ENCODE assay signal across 16 mouse cellular contexts in genomic region chr8:26851871-26852800, GRCm38 (mm10).
A peak's percentile ranks its signal among the peaks of the same experiment; 100 is the strongest.
DNase-seq lines count a peak whose midpoint lies in the region; ATAC-seq lines count a peak whose summit lies in the region.
"Had no signal": no experiment of that assay in that cellular context is flagged by ENCODE, and none has a peak within 500 bp of the region (broad histone marks: within the 10 kb centered on the region; RNA-seq: fewer than 3 reads in every experiment).

No protein-coding gene starts in this region.

- 40% methylated on average over 18 of the region's 18 CpGs for WGBS in kidney, embryonic 14.5 days
- 60% methylated on average over 18 of the region's 18 CpGs for WGBS in embryonic facial prominence, embryonic 13.5 days
- WGBS in limb, embryonic 12.5 days: 33% methylated on average over 18 of the region's 18 CpGs
- WGBS in neural tube, embryonic 13.5 days: 31% methylated on average over 18 of the region's 18 CpGs

- no peak overlapping the region for H3K4me2 ChIP-seq in kidney, embryonic 14.5 days (replicated peaks; ENCODE audit: low read depth, low read length)
- no peak overlapping the region for H3K4me2 ChIP-seq in embryonic facial prominence, embryonic 13.5 days
- H3K4me2 ChIP-seq in limb, embryonic 12.5 days: peak overlapping the region; percentile 41
- H3K4me2 ChIP-seq in neural tube, embryonic 13.5 days: no peak overlapping the region
- H3K4me2 ChIP-seq: liver, embryonic 11.5 days had no signal

- no peaks in the 10 kb centered on the region for H3K9me3 ChIP-seq in kidney, embryonic 14.5 days (ENCODE audit: control insufficient read depth, low read length)
- H3K9me3 ChIP-seq in embryonic facial prominence, embryonic 13.5 days: no peaks in the 10 kb centered on the region
- H3K9me3 ChIP-seq in limb, embryonic 12.5 days: no peaks in the 10 kb centered on the region
- H3K9me3 ChIP-seq in neural tube, embryonic 13.5 days: no peaks in the 10 kb centered on the region
- H3K9me3 ChIP-seq: heart, embryonic 13.5 days; megakaryocyte, embryonic 14.5 days had no signal

- no peak overlapping the region for H3K4me3 ChIP-seq in kidney, embryonic 14.5 days (ENCODE audit: low read length)
- no peak overlapping the region for H3K4me3 ChIP-seq in embryonic facial prominence, embryonic 13.5 days
- H3K4me3 ChIP-seq in limb, embryonic 12.5 days (replicated peaks): no peak overlapping the region
- H3K4me3 ChIP-seq in neural tube, embryonic 13.5 days: no peak overlapping the region
- H3K4me3 ChIP-seq: heart, embryonic 13.5 days; megakaryocyte, embryonic 14.5 days had no signal

- H3K4me1 ChIP-seq in kidney, embryonic 14.5 days (ENCODE audit: control insufficient read depth, insufficient read depth, low read length): peaks cover 30% of the 10 kb centered on the region
- H3K4me1 ChIP-seq in embryonic facial prominence, embryonic 13.5 days: peaks cover 60% of the 10 kb centered on the region
- H3K4me1 ChIP-seq in limb, embryonic 12.5 days (replicated peaks): peaks cover 76% of the 10 kb centered on the region
- H3K4me1 ChIP-seq in neural tube, embryonic 13.5 days (replicated peaks): peaks cover 57% of the 10 kb centered on the region
- H3K4me1 ChIP-seq: megakaryocyte, embryonic 14.5 days had no signal

- no peak overlapping the region for H3K9ac ChIP-seq in kidney, embryonic 14.5 days (ENCODE audit: low read depth, low read length)
- no peak overlapping the region for H3K9ac ChIP-seq in embryonic facial prominence, embryonic 13.5 days
- H3K9ac ChIP-seq in limb, embryonic 12.5 days (replicated peaks): no peak overlapping the region
- H3K9ac ChIP-seq in neural tube, embryonic 13.5 days: no peak overlapping the region

- no peak for DNase-seq in kidney, postnatal 36 days
- no peak for DNase-seq in right cerebral cortex, postnatal 4 days
- no peak for DNase-seq in gastrocnemius, postnatal 10 days
- DNase-seq: adrenal gland, adult 8-10 months; cerebellum, adult 18-20 months; gastrocnemius, postnatal 36 days; kidney, adult 11 months; right cerebral cortex, postnatal 25 days had no signal

- no peak overlapping the region for H3K27ac ChIP-seq in kidney, embryonic 14.5 days (ENCODE audit: low read depth, low read length)
- H3K27ac ChIP-seq in embryonic facial prominence, embryonic 13.5 days: 0 out of 2 replicates have a peak overlapping the region, but pooled peaks have one; percentile 39
- H3K27ac ChIP-seq in limb, embryonic 12.5 days: peak overlapping the region; percentile 46
- peak overlapping the region; percentile 47 for H3K27ac ChIP-seq in neural tube, embryonic 13.5 days (replicated peaks)
- H3K27ac ChIP-seq: heart, embryonic 13.5 days had no signal

- no peaks in the 10 kb centered on the region for H3K27me3 ChIP-seq in kidney, embryonic 14.5 days (ENCODE audit: control insufficient read depth, insufficient read depth, low read length)
- H3K27me3 ChIP-seq in embryonic facial prominence, embryonic 13.5 days: peaks cover 5% of the 10 kb centered on the region; the same call in 1 of the 2 replicates
- peaks cover 21% of the 10 kb centered on the region for H3K27me3 ChIP-seq in limb, embryonic 12.5 days
- peaks cover 17% of the 10 kb centered on the region for H3K27me3 ChIP-seq in neural tube, embryonic 13.5 days
- H3K27me3 ChIP-seq: megakaryocyte, embryonic 14.5 days had no signal

- ATAC-seq in kidney, embryonic 14.5 days (ENCODE audit: low FRiP score, low TSS enrichment): peak; percentile 32; the same call in 1 of the 2 replicates
- ATAC-seq in embryonic facial prominence, embryonic 13.5 days (ENCODE audit: insufficient number of reproducible peaks, insufficient read depth, low FRiP score, low TSS enrichment, low read depth): no peak
- peak; percentile 81 for ATAC-seq in limb, embryonic 12.5 days (ENCODE audit: insufficient number of reproducible peaks, insufficient read depth, low FRiP score, low TSS enrichment, low read depth)
- ATAC-seq in neural tube, embryonic 13.5 days (ENCODE audit: low read depth): peak; percentile 54
- ATAC-seq: CD4-positive, CD25-positive, alpha-beta regulatory T cell, adult 4 months had no signal

- H3K36me3 ChIP-seq in kidney, embryonic 14.5 days (ENCODE audit: control insufficient read depth, insufficient read depth, low read length): no peaks in the 10 kb centered on the region
- H3K36me3 ChIP-seq in embryonic facial prominence, embryonic 13.5 days: no peaks in the 10 kb centered on the region
- no peaks in the 10 kb centered on the region for H3K36me3 ChIP-seq in limb, embryonic 12.5 days
- no peaks in the 10 kb centered on the region for H3K36me3 ChIP-seq in neural tube, embryonic 13.5 days
- H3K36me3 ChIP-seq: heart, embryonic 13.5 days had no signal
